Mouse (Mus musculus) B cell, adult 2 months (primary cell): ENCODE measurements around the gene Mpp1.

Experiments used
- DNase-seq, 2 experiments: peaks; one replicate each; pipeline ENCODE4 v3.0.0; 2022

The Mpp1 gene

DNA sequence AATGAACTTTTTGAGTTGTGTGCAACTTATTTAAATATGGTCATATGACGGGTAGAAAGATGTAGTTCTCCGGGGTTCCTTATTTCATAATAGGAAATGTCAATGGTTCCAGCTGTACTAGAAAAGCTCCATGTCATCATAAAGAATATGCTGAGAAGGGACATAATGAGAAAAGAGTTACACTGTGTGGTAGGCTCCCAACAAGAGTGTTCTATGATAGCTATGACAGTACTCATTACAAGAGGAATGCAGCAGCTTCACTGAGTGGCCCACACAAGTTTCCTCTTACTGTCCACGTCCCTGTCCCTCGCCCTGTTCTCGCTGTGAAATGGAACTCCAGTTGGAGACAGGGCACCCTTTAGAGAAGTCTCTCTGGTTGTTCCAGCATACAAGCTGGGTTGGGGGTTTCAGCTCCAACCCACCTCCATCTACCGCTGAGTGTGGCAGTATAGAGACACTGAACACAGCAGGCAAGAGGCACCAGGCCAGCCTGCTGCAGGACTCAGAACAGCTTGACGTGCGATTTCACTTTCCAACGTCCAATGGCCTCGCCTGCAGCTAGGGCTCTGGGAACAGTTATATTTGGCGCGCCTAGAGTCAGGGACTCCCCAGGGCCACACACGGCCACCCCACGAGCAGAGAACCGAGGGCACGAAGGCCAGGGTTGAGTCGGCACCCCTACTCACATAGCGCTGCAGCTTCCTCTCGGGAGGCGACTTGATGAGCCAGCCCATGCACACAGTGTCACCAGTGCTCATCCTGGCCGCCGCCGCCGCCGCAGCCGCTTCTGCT, 46.6 kb downstream of the Mpp1 start:
- no peak for DNase-seq

DNA sequence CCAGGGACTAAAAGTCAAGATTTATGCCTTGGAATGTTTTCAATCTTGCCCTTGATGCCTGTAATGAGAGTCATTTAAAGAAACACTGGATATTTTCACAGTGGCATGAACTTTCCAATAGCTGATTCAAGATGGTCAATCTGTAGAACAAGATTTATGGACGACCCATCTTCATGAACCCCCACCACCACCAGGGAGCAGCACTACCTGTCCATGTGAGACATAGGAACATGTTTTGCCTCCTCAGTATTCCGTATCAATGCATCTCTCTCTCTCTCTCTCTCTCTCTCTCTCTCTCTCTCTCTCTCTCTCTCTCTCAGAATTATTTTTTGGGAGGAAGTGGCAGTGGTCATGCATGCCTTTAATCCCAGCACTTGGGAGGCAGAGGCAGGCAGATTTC, 48.5 kb downstream of the Mpp1 start:
- peak; percentile 31 to 50 for DNase-seq
